Mouse (Mus musculus): ENCODE measurements around the gene Hnrnpul1.
"Not testable (repeated sequence)": the region's sequence is repeated elsewhere in the genome, so short reads cannot be mapped to it uniquely, and the experiment has no call there.

The Hnrnpul1 gene

DNA sequence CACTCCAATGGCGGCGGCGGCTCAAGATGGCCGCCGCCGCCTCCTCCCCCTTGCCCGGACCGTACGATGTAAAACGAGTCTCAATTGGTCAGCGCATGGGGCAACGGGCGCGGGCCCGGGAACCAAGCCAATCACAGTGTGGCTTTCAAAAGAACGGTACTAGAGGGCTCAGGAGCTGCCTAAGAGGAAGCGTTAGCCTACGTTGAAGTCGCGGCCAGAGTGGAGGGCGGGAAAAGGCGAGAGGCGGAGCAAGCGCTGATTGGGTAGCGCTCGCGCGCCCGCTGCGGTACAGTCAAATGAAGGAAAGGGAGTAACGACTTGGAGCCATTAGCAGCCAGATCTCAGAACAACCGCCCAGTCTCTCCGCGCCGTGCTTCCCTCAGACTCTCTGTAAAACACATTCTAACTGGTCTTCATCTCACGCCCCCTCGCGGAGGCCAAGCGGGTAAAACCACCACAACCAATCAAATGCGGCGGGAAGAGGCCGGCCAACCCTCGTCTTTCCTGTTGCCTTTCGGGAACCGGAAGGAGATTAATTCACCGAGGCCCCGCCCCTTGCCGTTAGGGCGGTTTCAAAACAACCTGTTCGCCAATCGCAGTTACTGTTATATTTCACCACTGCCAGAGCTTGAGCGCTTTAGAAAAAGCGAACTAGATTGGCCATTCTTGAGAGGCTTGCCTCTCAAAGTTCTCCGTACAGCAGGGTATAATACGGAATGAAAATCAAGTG is at the start of gene Hnrnpul1:
Hnrnpul1 (minus strand) TSS at position 20 of the 730 bp plus-strand sequence.
- DNase-seq (ENCODE audit: low spot score in 2 of 2), result peak; percentile 99 to 100

DNA sequence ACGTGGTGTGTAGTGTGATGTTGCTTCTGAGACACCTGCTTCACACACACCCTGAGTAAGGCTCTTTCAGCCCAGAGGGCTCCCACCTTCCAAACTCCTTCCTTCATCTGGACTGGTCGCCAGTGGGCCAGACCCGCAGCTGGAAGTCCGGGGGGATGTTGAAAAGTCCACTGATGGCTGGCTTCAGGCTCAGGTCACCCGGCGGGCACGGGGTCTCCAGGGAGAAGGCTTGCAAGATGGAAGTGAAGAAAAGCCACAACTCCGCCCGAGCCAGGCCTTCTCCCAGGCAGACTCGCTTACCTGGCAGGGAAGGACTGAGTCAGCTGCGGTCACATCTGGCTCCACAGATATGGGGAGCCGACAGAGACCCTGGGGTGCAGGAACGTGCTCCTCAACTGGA is 48.9 kb upstream of the Hnrnpul1 start:
- no peak for DNase-seq (ENCODE audit: low spot score in 2 of 2)

DNA sequence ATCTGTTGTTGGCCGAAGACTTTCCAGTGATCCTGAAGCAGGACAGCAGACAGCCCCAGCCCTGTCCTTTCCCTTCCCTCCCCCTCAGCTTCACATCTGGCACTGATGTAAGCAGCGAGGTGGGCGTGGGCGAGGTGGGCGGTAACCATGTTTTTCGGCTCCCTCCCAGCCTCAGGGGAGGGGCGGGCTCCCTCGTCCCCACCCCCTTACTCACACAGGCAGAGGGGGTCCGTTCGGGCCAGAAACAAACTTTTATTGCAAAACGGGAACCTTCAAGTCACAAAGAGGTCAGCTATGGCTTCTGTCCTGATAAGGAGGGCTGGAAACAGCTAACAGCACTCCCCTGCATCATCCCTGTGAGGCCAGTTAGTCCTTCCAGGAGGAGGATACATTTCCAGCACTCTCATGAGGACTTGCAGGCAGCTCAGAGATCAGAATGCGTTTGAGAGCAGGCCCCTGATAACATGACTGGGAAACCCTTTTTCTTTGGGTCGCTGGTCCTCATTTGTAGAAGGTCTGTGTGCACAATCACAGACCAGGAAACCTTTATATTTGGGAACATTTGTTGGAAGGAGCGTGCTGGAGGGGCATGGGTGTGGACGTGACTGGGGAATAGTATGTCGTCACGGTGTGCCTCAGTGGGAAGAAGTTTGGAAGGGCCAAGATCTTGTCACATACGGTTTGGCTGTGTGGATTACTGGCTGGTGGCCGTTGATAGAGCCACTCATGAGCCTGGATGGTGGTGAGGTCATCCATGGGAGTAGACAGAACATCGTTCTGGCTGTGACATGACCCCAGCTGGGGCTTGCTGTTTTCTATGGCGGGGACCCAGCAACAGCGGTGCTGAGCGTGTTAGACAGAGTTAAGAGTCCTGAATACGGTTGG is 47.9 kb upstream of the Hnrnpul1 start:
- DNase-seq (ENCODE audit: low spot score in 2 of 2), result no peak

DNA sequence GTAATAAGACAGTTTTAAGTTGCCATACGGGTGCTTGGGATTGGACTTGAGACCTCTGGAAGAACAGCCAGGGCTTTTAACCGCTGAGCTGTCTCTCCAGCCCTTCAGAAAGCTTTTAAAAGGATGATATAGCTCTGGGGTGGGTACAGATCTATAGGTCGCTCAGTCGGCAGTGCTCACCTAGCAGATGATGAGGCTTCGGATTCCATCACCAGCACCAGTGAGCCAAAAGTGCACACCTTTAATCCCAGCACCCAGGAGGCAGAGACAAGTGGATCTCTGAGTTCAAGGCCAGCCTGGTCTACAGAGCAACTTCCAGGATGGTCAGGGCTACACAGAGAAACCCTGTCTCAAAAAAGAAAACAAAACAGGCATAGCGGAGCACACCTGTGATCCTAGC is 46.5 kb upstream of the Hnrnpul1 start:
- DNase-seq (ENCODE audit: low spot score in 2 of 2), result no peak

GRCm38 (mm10) chr7:25799369-25799768 is 44.8 kb upstream of the Hnrnpul1 start:
- DNase-seq (ENCODE audit: low spot score in 2 of 2), result no peak

- no peak for DNase-seq (ENCODE audit: low spot score in 2 of 2)
Observed at GRCm38 (mm10) chr7:25798540-25798939, 44.0 kb upstream of the Hnrnpul1 start.

GRCm38 (mm10) chr7:25794775-25795174 is 40.2 kb upstream of the Hnrnpul1 start:
- DNase-seq (ENCODE audit: low spot score in 2 of 2), result no peak

GRCm38 (mm10) chr7:25793679-25794078 is 39.1 kb upstream of the Hnrnpul1 start:
- no peak for DNase-seq (ENCODE audit: low spot score in 2 of 2)

DNA sequence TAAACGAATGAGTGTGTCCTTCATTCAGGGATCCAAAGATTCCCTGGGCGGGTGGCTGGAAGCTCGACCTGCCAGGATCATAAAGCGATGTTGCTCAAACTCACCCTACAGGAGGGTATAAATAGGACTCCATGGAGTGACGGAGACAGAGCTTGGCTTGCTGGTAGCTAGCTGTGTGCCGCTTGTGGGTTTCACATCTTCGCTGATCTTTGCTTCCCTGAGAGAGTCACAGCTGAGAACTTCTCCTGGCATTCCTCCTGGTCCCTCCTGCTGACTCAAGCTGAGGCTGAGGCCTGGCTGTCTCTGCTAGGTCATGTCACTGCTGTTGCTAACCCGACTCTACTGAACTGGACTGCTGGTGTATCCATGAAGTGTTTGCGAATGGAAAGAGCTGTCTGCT is 38.4 kb upstream of the Hnrnpul1 start:
- DNase-seq (ENCODE audit: low spot score in 2 of 2), result not testable (repeated sequence)

GRCm38 (mm10) chr7:25790615-25791014 is 36.1 kb upstream of the Hnrnpul1 start:
- no peak for DNase-seq (ENCODE audit: low spot score in 2 of 2)

DNA sequence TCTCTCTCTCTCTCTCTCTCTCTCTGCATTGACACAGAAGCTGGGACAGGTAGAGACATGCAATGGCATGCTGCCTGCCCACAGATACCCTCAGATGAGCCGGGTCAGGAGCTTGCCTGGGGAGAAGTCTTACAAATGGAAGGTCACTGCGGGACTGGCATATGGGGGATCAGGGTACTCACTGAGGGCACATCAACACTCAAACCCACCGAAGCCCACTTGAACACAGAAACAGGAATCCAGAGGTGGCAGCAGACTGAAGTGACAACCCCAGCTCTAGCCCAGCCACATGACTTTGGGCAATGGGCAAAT is 34.5 kb upstream of the Hnrnpul1 start:
- no peak for DNase-seq (ENCODE audit: low spot score in 2 of 2)

GRCm38 (mm10) chr7:25788220-25789128 is 33.9 kb upstream of the Hnrnpul1 start, which contains the start of gene Axl:
Gene Axl (minus strand): TSS chr7:25788705.
- DNase-seq (ENCODE audit: low spot score in 2 of 2), result peak in 1 of 2 experiments; percentile 44

- no peak for DNase-seq (ENCODE audit: low spot score in 2 of 2)
Observed at GRCm38 (mm10) chr7:25787456-25788219, 33.1 kb upstream of the Hnrnpul1 start.

DNA sequence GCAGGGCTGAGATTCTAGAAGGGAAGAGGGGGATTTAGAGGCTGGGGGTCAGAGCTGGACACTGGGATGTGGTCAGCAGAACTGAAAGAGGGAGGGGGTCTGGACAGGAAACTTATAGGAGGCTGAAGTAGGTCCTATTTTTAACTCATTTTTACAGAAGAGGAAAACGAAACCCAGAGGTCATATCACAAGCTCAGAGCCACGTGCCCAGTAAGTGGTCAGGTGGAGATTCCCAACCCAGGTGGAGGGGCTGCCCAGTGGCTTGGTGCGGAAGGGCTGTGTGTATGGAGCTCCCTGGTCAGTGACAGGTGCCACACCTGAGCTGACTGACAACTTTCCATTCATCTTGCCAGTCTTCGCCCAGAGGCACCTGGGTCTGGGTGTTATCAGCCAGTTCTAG is 32.4 kb upstream of the Hnrnpul1 start:
- no peak for DNase-seq (ENCODE audit: low spot score in 2 of 2)

GRCm38 (mm10) chr7:25785752-25786151 is 31.2 kb upstream of the Hnrnpul1 start:
- no peak for DNase-seq (ENCODE audit: low spot score in 2 of 2)

DNA sequence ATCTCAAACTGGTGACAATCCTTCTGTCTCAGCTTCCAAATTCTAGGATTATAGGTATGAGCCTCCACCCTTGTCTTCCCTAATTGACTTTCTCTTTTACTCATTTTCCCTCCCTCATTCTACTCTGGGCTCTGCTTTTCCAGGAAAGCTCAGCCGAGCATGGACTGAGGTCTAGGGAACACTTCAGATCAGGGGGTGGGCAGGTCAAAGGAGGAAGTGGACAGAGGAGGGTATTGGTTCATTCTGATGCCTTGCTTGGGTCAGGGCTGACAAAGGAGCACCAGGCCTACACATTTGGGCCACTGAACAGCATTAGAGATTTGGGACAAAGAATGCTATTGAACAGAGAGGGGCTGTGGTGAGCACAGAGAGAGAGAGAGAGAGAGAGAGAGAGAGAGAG is 30.3 kb upstream of the Hnrnpul1 start:
- DNase-seq (ENCODE audit: low spot score in 2 of 2), result no peak

DNA sequence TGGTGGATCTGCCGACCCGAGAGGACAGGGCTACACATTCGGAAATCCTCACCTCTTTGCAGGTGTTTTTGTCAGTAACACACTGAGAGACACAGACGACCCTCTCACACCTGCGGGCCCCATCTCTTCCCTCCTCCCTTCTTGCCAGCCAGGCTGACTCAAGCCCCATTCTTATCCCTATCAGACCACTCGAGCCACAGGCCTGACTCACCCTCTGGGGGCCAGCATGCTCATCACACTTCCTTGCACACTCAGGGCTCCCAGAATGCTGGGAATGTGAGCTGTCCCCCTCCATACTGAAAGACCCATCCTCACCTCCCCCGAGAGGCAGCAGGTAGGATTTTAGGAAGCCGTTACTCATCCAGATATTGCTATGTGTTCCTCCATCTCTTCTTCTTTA is 29.2 kb upstream of the Hnrnpul1 start:
- no peak for DNase-seq (ENCODE audit: low spot score in 2 of 2)

- no peak for DNase-seq (ENCODE audit: low spot score in 2 of 2)
Observed at GRCm38 (mm10) chr7:25782744-25783143, 28.2 kb upstream of the Hnrnpul1 start.

DNA sequence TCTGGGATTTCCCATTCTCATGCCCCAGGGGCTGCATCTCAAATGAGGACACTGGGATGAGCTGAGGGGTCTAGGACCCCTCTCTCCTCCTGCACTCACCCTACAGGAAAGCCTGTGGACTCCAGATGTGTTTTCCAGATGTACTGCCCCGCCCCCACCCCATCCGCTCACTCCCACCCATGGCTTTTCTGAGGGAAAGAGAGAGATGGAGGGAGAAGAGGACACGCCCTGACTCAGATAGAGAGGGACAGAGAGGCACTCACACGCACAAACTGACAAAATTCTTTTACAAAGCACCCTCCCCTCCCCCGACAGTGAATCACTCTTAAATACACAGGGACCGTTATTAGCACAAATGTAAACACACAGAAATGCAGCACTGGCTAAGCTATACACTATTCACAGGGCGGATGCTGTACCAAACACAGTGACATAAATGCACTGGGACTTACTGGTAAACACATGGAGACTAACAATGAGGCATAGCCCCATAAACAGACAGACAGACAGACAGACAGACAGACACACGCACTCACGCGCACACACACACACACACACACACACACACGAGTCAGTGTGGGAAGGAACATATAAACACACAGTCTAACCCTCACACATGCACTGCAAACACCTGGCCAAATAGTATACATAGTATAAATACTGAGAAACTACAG is 27.5 kb upstream of the Hnrnpul1 start:
- no peak for DNase-seq (ENCODE audit: low spot score in 2 of 2)

GRCm38 (mm10) chr7:25781321-25781936 is 26.9 kb upstream of the Hnrnpul1 start:
- DNase-seq (ENCODE audit: low spot score in 2 of 2), result peak in 1 of 2 experiments; percentile 55

Data from left cerebral cortex, adult 9 months (tissue).